ENCODE assay signal across 23 mouse cellular contexts in the genomic region with DNA sequence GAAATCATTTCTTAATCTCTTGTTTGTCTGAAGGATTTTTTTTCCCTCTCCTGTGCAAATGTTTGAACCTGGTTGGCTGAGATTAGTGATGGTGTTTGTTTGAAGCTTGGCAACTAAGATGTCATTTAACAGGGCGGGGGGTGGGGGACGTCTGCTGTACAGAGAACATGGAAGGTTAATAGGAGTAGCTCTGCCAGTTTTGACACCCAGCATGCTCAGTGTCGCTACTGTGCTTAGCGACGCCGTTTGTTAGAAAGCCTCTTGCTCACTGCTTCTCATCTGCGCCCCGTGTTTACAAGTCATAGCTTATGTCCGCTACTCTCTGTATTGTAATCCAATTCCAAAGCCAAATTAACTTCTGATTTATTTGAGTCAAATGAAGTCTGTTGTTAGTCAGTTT. TPM values are rescaled to one million over a fixed set of nuclear protein-coding genes. Genes with fewer than 3 reads are reported as not detected.
"Had no signal": no experiment of that assay in that cellular context is flagged by ENCODE, and none has a peak within 500 bp of the region (broad histone marks: within the 10 kb centered on the region; RNA-seq: fewer than 3 reads in every experiment).

No protein-coding gene starts in this region.

- H3K4me1 ChIP-seq: kidney, embryonic 15.5 days; liver, embryonic 13.5 days; midbrain, embryonic 12.5 days; neural tube, embryonic 12.5 days; neural tube, embryonic 15.5 days had no signal

- H3K9me3 ChIP-seq: kidney, embryonic 15.5 days; liver, embryonic 13.5 days; midbrain, embryonic 12.5 days; neural tube, embryonic 12.5 days; neural tube, embryonic 15.5 days had no signal

- H3K27me3 ChIP-seq: kidney, embryonic 15.5 days; liver, embryonic 13.5 days; midbrain, embryonic 12.5 days; neural tube, embryonic 12.5 days; neural tube, embryonic 15.5 days had no signal

- H3K9ac ChIP-seq: kidney, embryonic 15.5 days; liver, embryonic 13.5 days; midbrain, embryonic 12.5 days; neural tube, embryonic 12.5 days; neural tube, embryonic 15.5 days had no signal

- H3K4me3 ChIP-seq: kidney, embryonic 15.5 days; left cerebral cortex, adult 2 months; liver, embryonic 13.5 days; midbrain, embryonic 12.5 days; neural tube, embryonic 12.5 days; neural tube, embryonic 15.5 days had no signal

- H3K4me2 ChIP-seq: kidney, embryonic 15.5 days; liver, embryonic 13.5 days; midbrain, embryonic 12.5 days; neural tube, embryonic 12.5 days; neural tube, embryonic 15.5 days had no signal

- H3K27ac ChIP-seq: kidney, embryonic 15.5 days; left cerebral cortex, adult 2 months; liver, embryonic 13.5 days; midbrain, embryonic 12.5 days; neural tube, embryonic 12.5 days; neural tube, embryonic 15.5 days; stomach, postnatal 0 days had no signal

- H3K36me3 ChIP-seq: kidney, embryonic 15.5 days; liver, embryonic 13.5 days; midbrain, embryonic 12.5 days; neural tube, embryonic 12.5 days; neural tube, embryonic 15.5 days had no signal

- DNase-seq: kidney, adult 11 months; kidney, adult 8-10 months; kidney, postnatal 10 days; kidney, postnatal 36 days; layer of hippocampus, postnatal 36 days; liver, embryonic 13.5 days; lung, adult 2 months; lung, postnatal 14 days; lung, postnatal 4 days; right cerebral cortex, adult 18-20 months; right cerebral cortex, postnatal 14 days; right cerebral cortex, postnatal 4 days; thymus, adult 2 months; thymus, postnatal 14 days; thymus, postnatal 4 days had no signal

RNA-seq across cellular contexts. Expression of a gene that starts 25.0 kb away (rescaled TPM):
- total RNA-seq: megakaryocyte progenitor cell, adult 5-6 weeks; megakaryocyte-erythroid progenitor cell, adult 5-6 weeks had no signal
